Mouse (Mus musculus) bone marrow macrophage, adult 2 months (primary cell): ENCODE data around the gene Pla2g6. TPM values are rescaled to one million over a fixed set of nuclear protein-coding genes. Genes with fewer than 3 reads are reported as not detected.

Source experiments
- H3K27ac ChIP-seq: 2 replicates; pipeline ENCODE4 v1.5.1; 2012; ENCODE audit warnings: low read depth, low read length; ENCODE audit not compliant: insufficient read depth
- H3K4me1 ChIP-seq: 2 replicates; pipeline ENCODE4 v1.6.1; 2012; ENCODE audit warnings: low read length; ENCODE audit not compliant: control insufficient read depth, insufficient read depth
- H3K4me3 ChIP-seq: 2 replicates; pipeline ENCODE4 v1.5.1; 2012; ENCODE audit warnings: mild to moderate bottlenecking, low read length, moderate library complexity; ENCODE audit not compliant: insufficient read depth
- CTCF ChIP-seq: IDR thresholded peaks from 2 replicates; pipeline ENCODE4 v1.5.1; 2012; ENCODE audit warnings: low read depth, mild to moderate bottlenecking, low read length, moderate library complexity
- POLR2A ChIP-seq: IDR thresholded peaks from 2 replicates; pipeline ENCODE4 v1.6.1; 2012; ENCODE audit warnings: mild to moderate bottlenecking, low read depth, low read length, borderline replicate concordance
- polyA plus RNA-seq: library from polyadenylated mRNA; stranded (reverse); fragments of >200 nt; gene quantifications from 2 replicates; pipeline ENCODE4 v1.2.4, GENCODE M21; 2012; ENCODE audit not compliant: missing spikeins, insufficient read depth, insufficient read length

Gene Pla2g6
- polyA plus RNA-seq, 1 experiment = 4.5 TPM

- Histone ChIP-seq H3K4me1 (peaks cover 10% of the 10 kb centered on the region), H3K4me3 (no peak overlapping the region), H3K27ac (no peak overlapping the region)
- TF ChIP-seq CTCF (no peak), POLR2A (no peak)
These were observed 64.5 kb downstream of the Pla2g6 start for GRCm38 (mm10) chr15:79263726-79264125.

- TF ChIP-seq CTCF (0 out of 2 replicates have a peak, but pooled peaks have one; percentile 2), POLR2A (no peak)
- H3K4me3 ChIP-seq = no peak overlapping the region
- H3K27ac ChIP-seq = no peak overlapping the region
- H3K4me1 ChIP-seq = peaks cover 10% of the 10 kb centered on the region
These were observed 65.3 kb downstream of the Pla2g6 start for GRCm38 (mm10) chr15:79262786-79263309.

- TF ChIP-seq POLR2A (no peak), CTCF (peak; percentile 25; the same call in 1 of the 2 replicates)
- Histone ChIP-seq H3K4me1 (peaks cover 5% of the 10 kb centered on the region), H3K4me3 (no peak overlapping the region), H3K27ac (no peak overlapping the region)
These were observed 65.8 kb downstream of the Pla2g6 start for GRCm38 (mm10) chr15:79262375-79262774.

- H3K27ac ChIP-seq = no peak overlapping the region
- TF ChIP-seq POLR2A (no peak), CTCF (no peak)
- H3K4me3 ChIP-seq = no peak overlapping the region
These were observed 66.4 kb downstream of the Pla2g6 start for GRCm38 (mm10) chr15:79261757-79262156.

GRCm38 (mm10) chr15:79261095-79261725, 67.0 kb downstream of the Pla2g6 start:
- TF ChIP-seq POLR2A (no peak), CTCF (no peak)
- Histone ChIP-seq H3K4me3 (peak overlapping the region; percentile 53), H3K27ac (no peak overlapping the region), H3K4me1 (no peaks in the 10 kb centered on the region)

More at GRCm38 (mm10) chr15:79261757-79262156, 66.4 kb downstream of the Pla2g6 start:
- H3K4me1 ChIP-seq = no peaks in the 10 kb centered on the region

GRCm38 (mm10) chr15:79258521-79258920, 69.7 kb downstream of the Pla2g6 start:
- no peak overlapping the region for H3K4me3 ChIP-seq
- H3K4me1 ChIP-seq = no peaks in the 10 kb centered on the region
- TF ChIP-seq POLR2A = no peak
- no peak for TF ChIP-seq CTCF
- H3K27ac ChIP-seq = no peak overlapping the region

GRCm38 (mm10) chr15:79254661-79255060, 73.5 kb downstream of the Pla2g6 start, which contains the start of gene Slc16a8:
TSS of gene Slc16a8 (minus strand) at chr15:79254761.
- TF ChIP-seq CTCF (no peak), POLR2A (no peak)
- no peaks in the 10 kb centered on the region for H3K4me1 ChIP-seq
- no peak within 1 kb of the TSS for H3K27ac ChIP-seq
- no peak within 1 kb of the TSS for H3K4me3 ChIP-seq

- Histone ChIP-seq H3K4me3 (no peak overlapping the region), H3K4me1 (no peaks in the 10 kb centered on the region)
These were observed 75.6 kb downstream of the Pla2g6 start for GRCm38 (mm10) chr15:79252580-79252979.

GRCm38 (mm10) chr15:79251781-79252491, 76.3 kb downstream of the Pla2g6 start:
- Histone ChIP-seq H3K4me1 (no peaks in the 10 kb centered on the region), H3K27ac (no peak overlapping the region), H3K4me3 (peak overlapping the region; percentile 15; the same call in 1 of the 2 replicates)
- TF ChIP-seq POLR2A = no peak
- no peak for TF ChIP-seq CTCF

More at GRCm38 (mm10) chr15:79252580-79252979, 75.6 kb downstream of the Pla2g6 start:
- TF ChIP-seq CTCF = no peak
- no peak for TF ChIP-seq POLR2A
- H3K27ac ChIP-seq = no peak overlapping the region

GRCm38 (mm10) chr15:79251168-79251567, 77.0 kb downstream of the Pla2g6 start:
- H3K27ac ChIP-seq = no peak overlapping the region
- no peak overlapping the region for H3K4me3 ChIP-seq
- H3K4me1 ChIP-seq = no peaks in the 10 kb centered on the region
- TF ChIP-seq POLR2A = no peak
- TF ChIP-seq CTCF = no peak
